Mouse (Mus musculus) B cell, adult 2 months (primary cell): ENCODE results near the gene Nup107.
"Not testable (repeated sequence)": the region's sequence is repeated elsewhere in the genome, so short reads cannot be mapped to it uniquely, and the experiment has no call there.

ENCODE experiments used
- DNase-seq, 2 experiments: peaks; one replicate each; pipeline ENCODE4 v3.0.0; 2022

Nup107 gene

GRCm38 (mm10) chr10:117763588-117764190, 28.8 kb downstream of the Nup107 start:
- DNase-seq, result no peak

GRCm38 (mm10) chr10:117762966-117763365, 29.5 kb downstream of the Nup107 start:
- no peak for DNase-seq

- no peak for DNase-seq
These were observed 30.1 kb downstream of the Nup107 start for GRCm38 (mm10) chr10:117762281-117762830.

- no peak for DNase-seq
These were observed 31.0 kb downstream of the Nup107 start for GRCm38 (mm10) chr10:117761551-117761950.

GRCm38 (mm10) chr10:117760831-117761335, 31.6 kb downstream of the Nup107 start:
- DNase-seq, result no peak

GRCm38 (mm10) chr10:117759844-117760630, 32.5 kb downstream of the Nup107 start:
- DNase-seq, result no peak

- no peak for DNase-seq
These were observed 33.5 kb downstream of the Nup107 start for GRCm38 (mm10) chr10:117758749-117759727.

- DNase-seq, result not testable (repeated sequence)
These were observed 34.2 kb downstream of the Nup107 start for GRCm38 (mm10) chr10:117758344-117758743.

- no peak for DNase-seq
These were observed 34.6 kb downstream of the Nup107 start for GRCm38 (mm10) chr10:117757796-117758342.

- no peak for DNase-seq
These were observed 35.2 kb downstream of the Nup107 start for GRCm38 (mm10) chr10:117757259-117757658.

- no peak for DNase-seq
These were observed 35.7 kb downstream of the Nup107 start for GRCm38 (mm10) chr10:117756784-117757183.

- peak in 1 of 2 experiments; percentile 8 for DNase-seq
These were observed 36.6 kb downstream of the Nup107 start for GRCm38 (mm10) chr10:117755799-117756467.

- peak; percentile 50 to 56 for DNase-seq
These were observed 37.3 kb downstream of the Nup107 start for GRCm38 (mm10) chr10:117755086-117755798.

- no peak for DNase-seq
These were observed 37.9 kb downstream of the Nup107 start for GRCm38 (mm10) chr10:117754609-117754940.

GRCm38 (mm10) chr10:117753711-117754608, 38.5 kb downstream of the Nup107 start:
- no peak for DNase-seq

- DNase-seq, result no peak
These were observed 39.5 kb downstream of the Nup107 start for GRCm38 (mm10) chr10:117752851-117753647.

- DNase-seq, result no peak
These were observed 40.1 kb downstream of the Nup107 start for GRCm38 (mm10) chr10:117752304-117752821.

GRCm38 (mm10) chr10:117751744-117752143, 40.8 kb downstream of the Nup107 start:
- no peak for DNase-seq

GRCm38 (mm10) chr10:117751282-117751610, 41.3 kb downstream of the Nup107 start:
- no peak for DNase-seq
